Mouse (Mus musculus): ENCODE results near the gene Bod1. TPM values are rescaled to one million over a fixed set of nuclear protein-coding genes. Genes with fewer than 3 reads are reported as not detected.

The Bod1 gene
- polyA plus RNA-seq, 1 experiment from 2014 or later, result 184 TPM

DNA sequence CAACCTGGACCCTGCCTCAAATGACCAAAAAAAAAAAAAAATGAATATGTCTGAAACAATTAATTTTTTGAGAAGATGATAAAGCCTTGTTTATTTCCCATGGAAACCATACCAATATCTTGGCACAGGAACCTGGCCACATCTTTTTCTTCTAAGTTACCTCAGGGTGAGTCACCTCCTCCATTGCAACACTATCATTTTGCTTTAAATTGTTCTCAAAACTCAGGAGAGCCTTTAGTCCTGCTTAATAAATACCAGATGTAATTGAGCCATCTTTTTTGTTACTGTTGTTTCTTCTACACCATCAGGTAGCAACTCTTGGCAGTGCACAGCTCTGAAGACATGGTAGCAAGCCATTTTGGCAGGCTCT, 13.9 kb downstream of the Bod1 start:
- ATAC-seq (no peak), DNase-seq (ENCODE audit: low spot score) (no peak)
- no peaks in the 10 kb centered on the region for H3K9me3 ChIP-seq (replicated peaks; ENCODE audit: control insufficient read depth, low read length)

DNA sequence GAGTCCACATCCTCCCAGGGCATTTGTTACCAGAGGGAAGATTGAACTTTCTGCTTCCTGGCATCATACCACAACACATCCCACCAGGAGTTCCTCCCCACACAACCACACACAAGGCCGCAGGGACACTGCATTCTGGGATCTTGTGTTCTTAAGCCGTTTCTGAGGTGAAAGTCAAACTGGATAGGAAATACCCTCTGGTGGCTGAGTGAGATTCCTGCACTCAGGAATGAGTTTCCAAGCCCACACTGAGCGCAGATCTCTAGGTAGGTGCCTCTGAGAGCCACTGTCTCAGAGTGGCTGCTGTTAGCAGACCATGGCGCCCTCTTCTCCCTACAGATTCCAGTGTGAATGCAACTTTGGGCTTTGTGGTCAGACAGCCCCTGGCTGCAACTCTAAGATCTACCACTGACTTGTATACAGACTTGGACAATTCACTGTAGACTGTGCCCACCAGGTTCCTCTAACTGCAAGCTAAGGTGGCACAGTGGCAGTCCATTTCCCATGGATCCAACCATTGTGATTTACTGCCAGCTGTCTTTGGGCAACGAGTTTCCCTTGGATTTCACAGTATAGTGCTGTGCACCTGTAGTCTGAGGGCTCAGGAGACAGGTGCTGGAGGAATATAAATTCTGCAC, 14.4 kb downstream of the Bod1 start:
- Histone ChIP-seq H3K36me3 (ENCODE audit: control insufficient read depth, insufficient read depth, low read length) (0 out of 2 replicates have a peak, but pooled peaks cover 9% of the 10 kb centered on the region), H3K27me3 (replicated peaks; ENCODE audit: control insufficient read depth, insufficient read depth, low read length) (no peaks in the 10 kb centered on the region), H3K4me1 (ENCODE audit: control insufficient read depth, insufficient read depth, low read length) (no peaks in the 10 kb centered on the region), H3K9me3 (replicated peaks; ENCODE audit: control insufficient read depth, low read length) (no peaks in the 10 kb centered on the region), H3K27ac (ENCODE audit: low read depth, low read length) (no peak overlapping the region), H3K4me2 (ENCODE audit: low read length) (no peak overlapping the region), H3K9ac (ENCODE audit: low read length) (no peak overlapping the region), H3K4me3 (ENCODE audit: low read depth, low read length) (no peak overlapping the region)
- ATAC-seq (no peak), DNase-seq (ENCODE audit: low spot score) (no peak)
- 76% methylated on average over 5 of the region's 5 CpGs for WGBS

More for the DNA sequence above, 13.9 kb downstream of the Bod1 start:
- H3K4me3 ChIP-seq (ENCODE audit: low read depth, low read length), result no peak overlapping the region
- H3K27ac ChIP-seq (ENCODE audit: low read depth, low read length), result no peak overlapping the region
- H3K4me2 ChIP-seq (ENCODE audit: low read length), result no peak overlapping the region
- peaks cover 9% of the 10 kb centered on the region; the same call in 1 of the 2 replicates for H3K36me3 ChIP-seq (ENCODE audit: control insufficient read depth, insufficient read depth, low read length)
- no peaks in the 10 kb centered on the region for H3K27me3 ChIP-seq (replicated peaks; ENCODE audit: control insufficient read depth, insufficient read depth, low read length)
- no peaks in the 10 kb centered on the region for H3K4me1 ChIP-seq (ENCODE audit: control insufficient read depth, insufficient read depth, low read length)
- H3K9ac ChIP-seq (ENCODE audit: low read length), result no peak overlapping the region

DNA sequence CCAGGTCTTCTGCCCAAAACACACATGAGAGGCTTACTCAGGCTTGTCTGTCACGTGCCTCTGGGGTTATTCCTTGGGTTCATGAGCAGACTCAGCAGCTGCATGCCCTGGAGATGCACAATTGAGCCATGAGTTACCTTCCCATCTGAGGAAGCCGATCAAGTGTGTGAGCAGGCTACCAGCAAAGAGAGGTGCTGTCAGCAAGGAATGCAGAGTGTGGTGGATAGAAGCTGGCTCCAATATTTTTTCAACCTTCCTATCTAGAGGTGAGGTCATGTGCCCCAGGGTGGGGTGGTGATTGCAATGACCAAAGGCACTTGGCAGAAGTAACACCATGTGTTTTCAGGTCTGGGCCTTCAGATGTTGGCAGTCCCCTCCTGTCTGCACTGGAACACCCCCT, 22.2 kb downstream of the Bod1 start:
- Histone ChIP-seq H3K9ac (ENCODE audit: low read length) (no peak overlapping the region), H3K9me3 (replicated peaks; ENCODE audit: control insufficient read depth, low read length) (no peaks in the 10 kb centered on the region), H3K4me1 (ENCODE audit: control insufficient read depth, insufficient read depth, low read length) (no peaks in the 10 kb centered on the region), H3K27ac (ENCODE audit: low read depth, low read length) (no peak overlapping the region), H3K36me3 (ENCODE audit: control insufficient read depth, insufficient read depth, low read length) (no peaks in the 10 kb centered on the region), H3K4me2 (ENCODE audit: low read length) (no peak overlapping the region), H3K27me3 (replicated peaks; ENCODE audit: control insufficient read depth, insufficient read depth, low read length) (no peaks in the 10 kb centered on the region), H3K4me3 (ENCODE audit: low read depth, low read length) (no peak overlapping the region)
- DNase-seq (ENCODE audit: low spot score) (no peak), ATAC-seq (no peak)
- WGBS, result 61% methylated on average over 2 of the region's 2 CpGs

DNA sequence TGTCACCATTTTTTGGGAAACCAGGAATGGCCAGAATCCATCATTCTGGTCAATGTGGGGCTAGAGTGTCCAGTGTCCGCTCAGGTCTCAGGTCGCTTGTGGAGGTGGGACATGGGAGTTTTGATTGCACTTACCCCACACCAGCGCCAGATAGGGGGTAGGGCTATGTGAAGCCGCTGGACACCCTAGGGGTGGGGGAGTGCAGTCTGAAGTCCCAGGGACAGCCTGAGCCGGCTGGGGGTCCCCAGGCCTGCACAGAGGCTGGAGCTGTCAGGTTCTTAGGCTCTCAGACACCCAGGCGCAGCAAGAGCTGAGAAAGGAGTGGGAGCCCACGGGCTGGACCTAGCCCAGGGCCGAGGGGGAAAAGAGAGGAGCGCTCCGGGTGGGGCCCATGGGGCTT, 24.4 kb downstream of the Bod1 start:
- no peaks in the 10 kb centered on the region for H3K4me1 ChIP-seq (ENCODE audit: control insufficient read depth, insufficient read depth, low read length)

DNA sequence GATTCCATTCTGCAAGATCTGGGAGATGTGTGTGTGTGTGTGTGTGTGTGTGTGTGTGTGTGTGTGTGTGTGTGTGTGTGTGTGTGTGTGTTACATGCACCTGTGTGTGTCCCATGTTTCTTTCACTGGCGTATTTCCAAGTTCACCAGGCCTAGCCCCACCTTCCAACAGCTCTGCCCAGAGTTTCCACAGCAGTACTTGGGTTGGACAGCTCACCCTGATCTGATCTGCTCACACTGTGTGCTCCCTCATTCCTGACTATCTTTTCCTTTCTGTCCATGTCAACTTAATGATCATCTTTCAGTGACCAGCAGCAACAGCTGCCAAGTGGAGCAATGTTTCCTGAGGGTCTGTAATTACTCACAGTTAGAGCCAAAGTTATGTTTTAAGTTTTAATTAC, 25.1 kb downstream of the Bod1 start:
- Histone ChIP-seq H3K36me3 (ENCODE audit: control insufficient read depth, insufficient read depth, low read length) (no peaks in the 10 kb centered on the region), H3K27ac (ENCODE audit: low read depth, low read length) (no peak overlapping the region), H3K9me3 (replicated peaks; ENCODE audit: control insufficient read depth, low read length) (no peaks in the 10 kb centered on the region), H3K9ac (ENCODE audit: low read length) (no peak overlapping the region), H3K27me3 (replicated peaks; ENCODE audit: control insufficient read depth, insufficient read depth, low read length) (no peaks in the 10 kb centered on the region), H3K4me2 (ENCODE audit: low read length) (no peak overlapping the region), H3K4me1 (ENCODE audit: control insufficient read depth, insufficient read depth, low read length) (no peaks in the 10 kb centered on the region), H3K4me3 (ENCODE audit: low read depth, low read length) (no peak overlapping the region)
- WGBS, result 75% methylated on average over 1 of the region's 1 CpGs
- DNase-seq (ENCODE audit: low spot score) (no peak), ATAC-seq (no peak)

More for the DNA sequence above, 24.4 kb downstream of the Bod1 start:
- Histone ChIP-seq H3K9ac (ENCODE audit: low read length) (no peak overlapping the region), H3K9me3 (replicated peaks; ENCODE audit: control insufficient read depth, low read length) (no peaks in the 10 kb centered on the region), H3K27ac (ENCODE audit: low read depth, low read length) (no peak overlapping the region), H3K36me3 (ENCODE audit: control insufficient read depth, insufficient read depth, low read length) (no peaks in the 10 kb centered on the region), H3K27me3 (replicated peaks; ENCODE audit: control insufficient read depth, insufficient read depth, low read length) (no peaks in the 10 kb centered on the region), H3K4me2 (ENCODE audit: low read length) (no peak overlapping the region), H3K4me3 (ENCODE audit: low read depth, low read length) (no peak overlapping the region)
- 87% methylated on average over 10 of the region's 10 CpGs for WGBS
- no peak for ATAC-seq
- no peak for DNase-seq (ENCODE audit: low spot score)

DNA sequence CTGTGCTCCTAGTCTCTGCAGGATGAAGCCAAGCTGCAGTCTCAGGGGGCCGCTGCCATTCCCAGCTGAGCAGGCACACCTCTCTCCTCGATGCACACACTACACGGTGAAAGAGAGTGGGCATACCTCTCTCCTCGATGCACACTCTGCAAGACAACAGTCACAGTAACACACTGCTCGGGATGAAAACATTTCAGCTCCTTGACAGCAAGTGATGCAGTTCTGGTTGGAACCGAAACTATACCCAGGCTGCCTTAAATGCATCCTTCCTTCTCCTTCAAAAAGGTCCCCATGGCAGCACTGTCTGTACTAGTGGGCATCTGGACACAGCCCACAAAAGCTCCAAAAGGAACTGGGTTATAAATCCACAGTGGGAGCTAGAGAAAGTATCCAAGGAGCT, 28.6 kb downstream of the Bod1 start:
- no peak for DNase-seq (ENCODE audit: low spot score)
- no peak overlapping the region for H3K4me2 ChIP-seq (ENCODE audit: low read length)
- no peak overlapping the region for H3K27ac ChIP-seq (ENCODE audit: low read depth, low read length)
- H3K36me3 ChIP-seq (ENCODE audit: control insufficient read depth, insufficient read depth, low read length), result no peaks in the 10 kb centered on the region
- H3K9me3 ChIP-seq (replicated peaks; ENCODE audit: control insufficient read depth, low read length), result no peaks in the 10 kb centered on the region
- H3K27me3 ChIP-seq (replicated peaks; ENCODE audit: control insufficient read depth, insufficient read depth, low read length), result no peaks in the 10 kb centered on the region
- whole genome bisulfite sequencing, result 73% methylated on average over 6 of the region's 6 CpGs
- H3K4me3 ChIP-seq (ENCODE audit: low read depth, low read length), result no peak overlapping the region
- ATAC-seq, result no peak
- no peak overlapping the region for H3K9ac ChIP-seq (ENCODE audit: low read length)
- no peaks in the 10 kb centered on the region for H3K4me1 ChIP-seq (ENCODE audit: control insufficient read depth, insufficient read depth, low read length)

DNA sequence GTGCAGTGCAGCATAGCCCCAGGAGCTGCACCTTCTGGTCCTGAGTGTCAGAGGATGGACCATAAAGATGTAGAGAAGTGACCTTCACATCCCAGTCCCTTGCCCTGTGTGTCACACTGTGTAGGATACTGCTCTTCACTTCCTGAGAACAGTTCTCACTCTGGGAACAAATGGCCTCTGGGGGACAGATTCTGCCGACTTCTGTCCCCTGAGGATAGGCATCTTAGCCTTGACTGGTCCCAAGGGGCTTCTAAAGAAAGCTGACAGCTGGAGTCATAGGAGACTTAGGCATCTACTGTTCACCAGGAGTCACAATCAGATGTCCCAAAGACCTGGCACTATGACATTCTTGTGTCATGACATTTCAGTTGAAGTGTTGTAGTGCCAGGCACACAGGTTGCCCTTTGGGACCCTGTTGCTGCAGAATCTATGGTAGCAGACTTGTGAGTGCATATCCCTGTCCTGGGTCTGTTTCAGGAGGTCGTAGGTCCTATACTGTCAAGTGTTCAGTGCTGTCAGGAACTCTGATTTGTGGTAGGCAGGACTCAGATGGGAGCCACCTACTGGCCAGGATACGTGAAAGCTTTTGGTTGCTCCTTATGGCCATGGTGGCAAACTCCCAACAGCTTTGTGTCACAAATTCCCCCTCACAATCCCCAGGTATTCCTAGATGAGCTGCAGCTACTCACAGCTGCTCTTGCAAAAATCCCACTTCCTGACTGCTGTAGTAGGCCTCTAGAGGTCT, 30.4 kb downstream of the Bod1 start:
- Histone ChIP-seq H3K4me3 (ENCODE audit: low read depth, low read length) (no peak overlapping the region), H3K27ac (ENCODE audit: low read depth, low read length) (no peak overlapping the region), H3K36me3 (ENCODE audit: control insufficient read depth, insufficient read depth, low read length) (no peaks in the 10 kb centered on the region), H3K9ac (ENCODE audit: low read length) (no peak overlapping the region), H3K4me1 (ENCODE audit: control insufficient read depth, insufficient read depth, low read length) (no peaks in the 10 kb centered on the region), H3K27me3 (replicated peaks; ENCODE audit: control insufficient read depth, insufficient read depth, low read length) (no peaks in the 10 kb centered on the region), H3K4me2 (ENCODE audit: low read length) (no peak overlapping the region), H3K9me3 (replicated peaks; ENCODE audit: control insufficient read depth, low read length) (no peaks in the 10 kb centered on the region)
- ATAC-seq (no peak), DNase-seq (ENCODE audit: low spot score) (no peak)
- WGBS, result 45% methylated on average over 3 of the region's 3 CpGs

DNA sequence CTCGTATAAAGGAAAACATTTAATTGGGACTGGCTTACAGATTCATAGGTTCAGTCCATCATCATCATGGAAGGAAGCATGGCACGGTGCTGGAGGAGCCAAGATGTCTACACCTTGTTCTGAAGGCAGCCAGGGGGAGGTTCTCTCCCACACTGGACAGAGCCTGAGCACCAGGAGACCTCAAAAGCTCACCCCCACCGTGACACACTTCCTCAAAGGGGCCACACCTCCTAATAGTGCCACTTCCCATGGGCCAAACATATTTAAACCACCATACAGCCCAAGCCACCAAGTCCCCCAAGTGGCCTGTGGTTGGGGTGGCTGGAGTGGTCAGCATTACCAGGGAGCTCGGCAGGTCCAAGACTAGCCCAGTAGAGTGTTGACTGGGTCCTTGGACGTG, 31.5 kb downstream of the Bod1 start:
- Histone ChIP-seq H3K4me3 (ENCODE audit: low read depth, low read length) (no peak overlapping the region), H3K4me1 (ENCODE audit: control insufficient read depth, insufficient read depth, low read length) (no peaks in the 10 kb centered on the region), H3K4me2 (ENCODE audit: low read length) (no peak overlapping the region), H3K9ac (ENCODE audit: low read length) (no peak overlapping the region), H3K27me3 (replicated peaks; ENCODE audit: control insufficient read depth, insufficient read depth, low read length) (no peaks in the 10 kb centered on the region), H3K27ac (ENCODE audit: low read depth, low read length) (no peak overlapping the region), H3K9me3 (replicated peaks; ENCODE audit: control insufficient read depth, low read length) (no peaks in the 10 kb centered on the region), H3K36me3 (ENCODE audit: control insufficient read depth, insufficient read depth, low read length) (no peaks in the 10 kb centered on the region)
- DNase-seq (ENCODE audit: low spot score) (no peak), ATAC-seq (no peak)
- WGBS, result 80% methylated on average over 5 of the region's 5 CpGs

DNA sequence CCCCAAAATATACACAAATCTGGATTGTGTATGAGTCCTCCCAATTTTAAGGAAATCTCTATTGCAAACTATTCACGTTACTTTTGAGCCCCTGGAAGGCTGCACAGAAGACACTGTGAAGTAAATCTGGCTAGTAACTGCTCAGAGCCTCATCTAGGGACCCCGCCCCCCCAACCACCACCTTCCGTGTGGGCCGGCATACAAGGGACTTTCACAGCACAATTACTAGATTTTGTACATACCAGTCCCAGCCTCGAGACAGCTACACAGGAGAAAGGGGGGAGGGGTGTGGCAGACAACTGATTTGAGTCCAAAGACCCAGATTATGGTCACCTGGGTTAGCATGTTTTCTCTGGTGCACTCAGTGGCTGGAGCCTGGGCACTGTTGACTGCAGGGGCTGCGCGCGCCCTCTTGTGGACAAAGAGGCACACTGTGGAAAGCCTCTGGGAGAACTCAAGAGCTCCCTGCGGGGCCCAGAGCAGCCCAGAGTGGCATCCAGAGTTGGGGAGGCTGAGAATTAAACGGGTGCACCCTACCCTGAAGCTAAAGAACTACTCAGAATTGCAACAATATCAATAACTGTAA, 33.8 kb downstream of the Bod1 start:
- Histone ChIP-seq H3K27me3 (replicated peaks; ENCODE audit: control insufficient read depth, insufficient read depth, low read length) (no peaks in the 10 kb centered on the region), H3K9me3 (replicated peaks; ENCODE audit: control insufficient read depth, low read length) (no peaks in the 10 kb centered on the region), H3K27ac (ENCODE audit: low read depth, low read length) (no peak overlapping the region), H3K4me1 (ENCODE audit: control insufficient read depth, insufficient read depth, low read length) (no peaks in the 10 kb centered on the region), H3K36me3 (ENCODE audit: control insufficient read depth, insufficient read depth, low read length) (no peaks in the 10 kb centered on the region), H3K4me2 (ENCODE audit: low read length) (no peak overlapping the region), H3K4me3 (ENCODE audit: low read depth, low read length) (no peak overlapping the region), H3K9ac (ENCODE audit: low read length) (no peak overlapping the region)
- 26% methylated on average over 10 of the region's 10 CpGs for WGBS
- ATAC-seq (peak; percentile 85), DNase-seq (ENCODE audit: low spot score) (peak; percentile 82)

Measured in forebrain, embryonic 14.5 days (tissue).